Mouse (Mus musculus): ENCODE results near the gene Ado.

DNA sequence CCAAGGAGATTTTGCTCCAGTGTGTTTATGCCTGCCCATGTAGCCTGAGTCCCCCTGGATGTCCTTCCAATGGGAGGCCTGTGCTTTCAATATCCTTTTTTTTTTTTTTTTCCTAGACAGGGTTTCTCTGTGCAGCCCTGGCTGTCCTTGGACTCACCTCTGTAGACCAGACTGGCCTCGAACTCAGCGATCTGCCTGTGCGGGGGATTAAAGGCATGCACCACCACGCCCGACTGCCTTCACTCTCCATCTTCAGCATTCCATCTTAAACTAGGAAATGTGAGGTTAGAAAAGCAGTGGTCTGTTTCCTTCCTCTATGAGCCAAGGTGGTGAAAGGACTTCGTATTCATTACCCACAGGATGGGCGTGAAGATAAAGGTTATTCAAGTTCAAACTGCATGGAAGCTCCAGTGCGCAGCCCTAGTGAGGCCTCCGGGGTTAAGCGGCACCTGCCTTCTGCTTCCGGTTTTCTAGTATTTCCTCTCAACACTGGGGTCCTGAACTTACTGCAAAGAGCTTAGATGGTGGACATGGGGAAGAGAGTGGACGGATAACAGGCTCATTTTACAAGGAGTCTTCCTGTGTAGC lies 33.0 kb upstream of the Ado start:
- TF ChIP-seq CTCF (IDR thresholded peaks at IDR 0.05; ENCODE audit: borderline replicate concordance, insufficient read depth, low read depth, low read length) (no peak), POLR2A (IDR thresholded peaks at IDR 0.05; ENCODE audit: borderline replicate concordance, insufficient read depth, low read length) (no peak)
